Mouse (Mus musculus) heart, embryonic 15.5 days (tissue): Measurements from ENCODE around the gene Myct1. TPM values are rescaled to one million over a fixed set of nuclear protein-coding genes. Genes with fewer than 3 reads are reported as not detected.

ENCODE experiments used
- ATAC-seq: fragments of 200-750 bp; cut with Nextera tagmentation; replicated peaks from 2 replicates; pipeline ENCODE4 v1.8.0; 2017; ENCODE audit warnings: low read depth, moderate TSS enrichment; ENCODE audit not compliant: insufficient number of reproducible peaks, insufficient read depth, low FRiP score
- H3K27ac ChIP-seq: fragments of 300-500 bp; sonication (generic); 2 replicates; pipeline ENCODE4 v1.5.1; 2015; ENCODE audit warnings: mild to moderate bottlenecking, inconsistent platforms
- H3K27me3 ChIP-seq: fragments of 300-500 bp; sonication (generic); 2 replicates; pipeline ENCODE4 v1.6.1; 2015; ENCODE audit warnings: inconsistent platforms
- H3K36me3 ChIP-seq: fragments of 300-500 bp; sonication (generic); 2 replicates; pipeline ENCODE4 v1.6.1; 2015; ENCODE audit warnings: mild to moderate bottlenecking, inconsistent platforms
- H3K4me1 ChIP-seq: fragments of 300-500 bp; sonication (generic); replicated peaks from 2 replicates; pipeline ENCODE4 v1.6.1; 2015; ENCODE audit warnings: inconsistent platforms
- H3K4me2 ChIP-seq: fragments of 300-500 bp; sonication (generic); 2 replicates; pipeline ENCODE4 v1.6.1; 2015; ENCODE audit warnings: inconsistent platforms, mild to moderate bottlenecking, moderate library complexity
- H3K4me3 ChIP-seq: fragments of 300-500 bp; sonication (generic); 2 replicates; pipeline ENCODE4 v1.5.1; 2015; ENCODE audit warnings: mild to moderate bottlenecking, inconsistent platforms
- H3K9ac ChIP-seq: fragments of 300-500 bp; sonication (generic); 2 replicates; pipeline ENCODE4 v1.6.1; 2015; ENCODE audit warnings: mild to moderate bottlenecking, inconsistent platforms
- H3K9me3 ChIP-seq: fragments of 300-500 bp; sonication (generic); replicated peaks from 2 replicates; pipeline ENCODE4 v1.6.1; 2016; ENCODE audit warnings: inconsistent platforms
- WGBS: fragments of 180-500 bp; shearing (Covaris S2); methylation state at CpG from one replicate; pipeline ENCODE4 v1.1.7; 2015; ENCODE audit warnings: mixed read lengths; 5-methylcytosine and 5-hydroxymethylcytosine counted together
- polyA plus RNA-seq: library from polyadenylated mRNA; unstranded; fragments of >200 nt; fragmentation: Nextera tagmentation; extraction: Ambion mirVana; gene quantifications from 2 replicates; pipeline ENCODE4 v1.2.1, GENCODE M21; 2015

Gene Myct1
- polyA plus RNA-seq, 1 experiment from 2014 or later: 7.9 TPM

GRCm38 (mm10) chr10:5615186-5616040 lies 21.8 kb downstream of the Myct1 start:
- Histone ChIP-seq H3K9ac (no peak overlapping the region), H3K4me1 (no peaks in the 10 kb centered on the region), H3K27me3 (no peaks in the 10 kb centered on the region), H3K27ac (no peak overlapping the region), H3K9me3 (no peaks in the 10 kb centered on the region), H3K4me2 (no peak overlapping the region), H3K36me3 (no peaks in the 10 kb centered on the region), H3K4me3 (no peak overlapping the region)
- WGBS: 74% methylated on average over 13 of the region's 13 CpGs
- ATAC-seq: no peak

GRCm38 (mm10) chr10:5626268-5626667 lies 32.7 kb downstream of the Myct1 start:
- no peak; the same call in 1 of the 2 replicates for ATAC-seq
- Histone ChIP-seq H3K9ac (no peak overlapping the region), H3K4me3 (no peak overlapping the region), H3K9me3 (no peaks in the 10 kb centered on the region), H3K36me3 (no peaks in the 10 kb centered on the region), H3K4me2 (peak overlapping the region; percentile 15; the same call in 1 of the 2 replicates), H3K4me1 (peaks cover 7% of the 10 kb centered on the region; the same call in 1 of the 2 replicates), H3K27ac (no peak overlapping the region), H3K27me3 (no peaks in the 10 kb centered on the region)
- 28% methylated on average over 5 of the region's 5 CpGs for WGBS

- Histone ChIP-seq H3K9me3 (no peaks in the 10 kb centered on the region), H3K4me2 (no peak overlapping the region), H3K9ac (no peak overlapping the region), H3K4me1 (no peaks in the 10 kb centered on the region), H3K27ac (no peak overlapping the region), H3K4me3 (no peak overlapping the region), H3K27me3 (no peaks in the 10 kb centered on the region), H3K36me3 (no peaks in the 10 kb centered on the region)
- ATAC-seq: no peak
- WGBS: 51% methylated on average over 4 of the region's 4 CpGs
These were observed 40.2 kb downstream of the Myct1 start for GRCm38 (mm10) chr10:5633672-5634200.

GRCm38 (mm10) chr10:5634336-5634735 lies 40.8 kb downstream of the Myct1 start:
- 6% methylated on average over 1 of the region's 1 CpGs for WGBS
- H3K9me3 ChIP-seq: no peaks in the 10 kb centered on the region
- no peak for ATAC-seq

GRCm38 (mm10) chr10:5637322-5637721 lies 43.7 kb downstream of the Myct1 start:
- H3K4me2 ChIP-seq: no peak overlapping the region
- no peaks in the 10 kb centered on the region for H3K9me3 ChIP-seq
- H3K4me1 ChIP-seq: no peaks in the 10 kb centered on the region
- no peak overlapping the region for H3K9ac ChIP-seq
- H3K27me3 ChIP-seq: no peaks in the 10 kb centered on the region
- WGBS: 52% methylated on average over 4 of the region's 4 CpGs
- ATAC-seq: no peak
- no peak overlapping the region for H3K4me3 ChIP-seq
- no peak overlapping the region for H3K27ac ChIP-seq
- no peaks in the 10 kb centered on the region for H3K36me3 ChIP-seq

More at GRCm38 (mm10) chr10:5634336-5634735, 40.8 kb downstream of the Myct1 start:
- Histone ChIP-seq H3K4me3 (no peak overlapping the region), H3K4me1 (no peaks in the 10 kb centered on the region), H3K27ac (no peak overlapping the region), H3K4me2 (no peak overlapping the region), H3K36me3 (no peaks in the 10 kb centered on the region), H3K9ac (no peak overlapping the region), H3K27me3 (no peaks in the 10 kb centered on the region)

- Histone ChIP-seq H3K4me2 (no peak within 1 kb of the TSS), H3K9ac (no peak within 1 kb of the TSS), H3K36me3 (no peaks in the 10 kb centered on the region), H3K9me3 (no peaks in the 10 kb centered on the region), H3K4me3 (no peak within 1 kb of the TSS), H3K27ac (no peak within 1 kb of the TSS), H3K27me3 (no peaks in the 10 kb centered on the region), H3K4me1 (no peaks in the 10 kb centered on the region)
- WGBS: 24% methylated on average over 8 of the region's 8 CpGs
- ATAC-seq: no peak
These were observed 45.5 kb downstream of the Myct1 start, which contains the start of gene Vip for GRCm38 (mm10) chr10:5639112-5639511. Vip (plus strand) TSS chr10:5639218.

Other genes with a start within 250 kb of the Myct1 start
- 20.7 and 23.2 TPM in 2 replicates for gene Syne1, start 42.3 kb upstream of the Myct1 start, polyA plus RNA-seq
- 0.13 and 0.37 TPM in 2 replicates for gene Vip, start 45.4 kb downstream of the Myct1 start, polyA plus RNA-seq
- gene Fbxo5, start 211.8 kb downstream of the Myct1 start, polyA plus RNA-seq: 37.9 and 40.9 TPM in 2 replicates
- 11.1 and 12.2 TPM in 2 replicates for gene Mtrf1l, start 230.1 kb downstream of the Myct1 start, polyA plus RNA-seq